Mouse (Mus musculus): ENCODE measurements around the gene Btbd1. TPM values are rescaled to one million over a fixed set of nuclear protein-coding genes. Genes with fewer than 3 reads are reported as not detected.
A peak's percentile ranks its signal among the peaks of the same experiment; 100 is the strongest.

The Btbd1 gene
- total and polyA plus RNA-seq, 3 experiments = 9.2 to 91.8 (median 74.6) TPM

GRCm38 (mm10) chr7:81763110-81763845 is 66.0 kb downstream of the Btbd1 start:
- peak overlapping the region; percentile 88 for H3K4me3 ChIP-seq (ENCODE audit: low read depth, low read length)
- DNase-seq (ENCODE audit: low spot score) = peak; percentile 16
- ATAC-seq (ENCODE audit: extremely low read depth, insufficient number of reproducible peaks, low FRiP score, poor library complexity, severe bottlenecking) = peak; percentile 36; the same call in 1 of the 2 replicates
- no peaks in the 10 kb centered on the region for H3K27me3 ChIP-seq (ENCODE audit: insufficient read depth, low read length)
- peaks cover 11% of the 10 kb centered on the region for H3K36me3 ChIP-seq (replicated peaks)
- peaks cover 31% of the 10 kb centered on the region for H3K4me1 ChIP-seq (ENCODE audit: insufficient read depth, low read depth, low read length)
- no peaks in the 10 kb centered on the region for H3K9me3 ChIP-seq (replicated peaks)
- TF ChIP-seq TAL1 (conservative IDR thresholded peaks at IDR 0.05; ENCODE audit: low read depth, low read length) (no peak), GATA2 (IDR thresholded peaks at IDR 0.05; ENCODE audit: borderline replicate concordance, low read depth, low read length) (no peak), CTCF (IDR thresholded peaks at IDR 0.05; ENCODE audit: low read depth, low read length) (no peak)

GRCm38 (mm10) chr7:81762180-81763109 is 66.8 kb downstream of the Btbd1 start, which contains the start of gene Ramac:
Gene Ramac (plus strand): TSS chr7:81762925.
- Histone ChIP-seq H3K9me3 (replicated peaks) (no peaks in the 10 kb centered on the region), H3K27me3 (ENCODE audit: insufficient read depth, low read length) (no peaks in the 10 kb centered on the region), H3K4me1 (ENCODE audit: insufficient read depth, low read depth, low read length) (peaks cover 31% of the 10 kb centered on the region), H3K36me3 (replicated peaks) (peaks cover 5% of the 10 kb centered on the region), H3K4me3 (ENCODE audit: low read depth, low read length) (peak within 1 kb of the TSS; percentile 88)
- DNase-seq (ENCODE audit: low spot score) (peak; percentile 82), ATAC-seq (ENCODE audit: extremely low read depth, insufficient number of reproducible peaks, low FRiP score, poor library complexity, severe bottlenecking) (peak; percentile 92)
- no peak for TF ChIP-seq POLR2AphosphoS5 (IDR thresholded peaks at IDR 0.05; ENCODE audit: insufficient replicate concordance, low read depth, low read length)
- no peak for TF ChIP-seq CTCF (IDR thresholded peaks at IDR 0.05; ENCODE audit: low read depth, low read length)
- no peak for TF ChIP-seq TAL1 (conservative IDR thresholded peaks at IDR 0.05; ENCODE audit: low read depth, low read length)
- no peak for TF ChIP-seq GATA1 (IDR thresholded peaks at IDR 0.05; ENCODE audit: borderline replicate concordance, low read length)
- no peak for TF ChIP-seq GATA2 (IDR thresholded peaks at IDR 0.05; ENCODE audit: borderline replicate concordance, low read depth, low read length)

GRCm38 (mm10) chr7:81747956-81748355 is 81.3 kb downstream of the Btbd1 start:
- Histone ChIP-seq H3K27me3 (ENCODE audit: insufficient read depth, low read length) (peaks cover 4% of the 10 kb centered on the region; the same call in 1 of the 2 replicates), H3K36me3 (replicated peaks) (no peaks in the 10 kb centered on the region), H3K4me1 (ENCODE audit: insufficient read depth, low read depth, low read length) (peaks cover 12% of the 10 kb centered on the region), H3K4me3 (ENCODE audit: low read depth, low read length) (no peak overlapping the region), H3K9me3 (replicated peaks) (peaks cover 3% of the 10 kb centered on the region)
- ATAC-seq (ENCODE audit: extremely low read depth, insufficient number of reproducible peaks, low FRiP score, poor library complexity, severe bottlenecking) = no peak
- TF ChIP-seq POLR2AphosphoS5 (IDR thresholded peaks at IDR 0.05; ENCODE audit: insufficient replicate concordance, low read depth, low read length) (no peak), TAL1 (conservative IDR thresholded peaks at IDR 0.05; ENCODE audit: low read depth, low read length) (no peak), GATA1 (IDR thresholded peaks at IDR 0.05; ENCODE audit: borderline replicate concordance, low read length) (no peak), GATA2 (IDR thresholded peaks at IDR 0.05; ENCODE audit: borderline replicate concordance, low read depth, low read length) (no peak), CTCF (IDR thresholded peaks at IDR 0.05; ENCODE audit: low read depth, low read length) (no peak)
- no peak for DNase-seq (ENCODE audit: low spot score)

GRCm38 (mm10) chr7:81744145-81744544 is 85.1 kb downstream of the Btbd1 start:
- peaks cover 9% of the 10 kb centered on the region for H3K9me3 ChIP-seq (replicated peaks)
- no peak overlapping the region for H3K4me3 ChIP-seq (ENCODE audit: low read depth, low read length)
- ATAC-seq (ENCODE audit: extremely low read depth, insufficient number of reproducible peaks, low FRiP score, poor library complexity, severe bottlenecking) (peak; percentile 45), DNase-seq (ENCODE audit: low spot score) (peak; percentile 12)
- no peaks in the 10 kb centered on the region for H3K27me3 ChIP-seq (ENCODE audit: insufficient read depth, low read length)
- H3K4me1 ChIP-seq (ENCODE audit: insufficient read depth, low read depth, low read length) = peaks cover 31% of the 10 kb centered on the region
- no peaks in the 10 kb centered on the region for H3K36me3 ChIP-seq (replicated peaks)
- TF ChIP-seq POLR2AphosphoS5 (IDR thresholded peaks at IDR 0.05; ENCODE audit: insufficient replicate concordance, low read depth, low read length) = no peak
- TF ChIP-seq GATA2 (IDR thresholded peaks at IDR 0.05; ENCODE audit: borderline replicate concordance, low read depth, low read length) = no peak
- no peak for TF ChIP-seq TAL1 (conservative IDR thresholded peaks at IDR 0.05; ENCODE audit: low read depth, low read length)
- TF ChIP-seq GATA1 (IDR thresholded peaks at IDR 0.05; ENCODE audit: borderline replicate concordance, low read length) = no peak
- no peak for TF ChIP-seq CTCF (IDR thresholded peaks at IDR 0.05; ENCODE audit: low read depth, low read length)

Other genes with a start within 250 kb of the Btbd1 start
- 24.6 and 35.9 TPM in 2 replicates for gene Homer2, start 121.9 kb downstream of the Btbd1 start, total RNA-seq (2014; fragmentation: Nextera tagmentation)
- gene Homer2, start 121.9 kb downstream of the Btbd1 start, total RNA-seq (2017) = 32.5 and 45.9 TPM in 2 replicates
- gene Homer2, start 121.9 kb downstream of the Btbd1 start, polyA plus RNA-seq (2012) = 37.3 and 50.6 TPM in 2 replicates
- 41.5 and 47.5 TPM in 2 replicates for gene Ramac, start 66.5 kb downstream of the Btbd1 start, total RNA-seq (2014; fragmentation: Nextera tagmentation)
- 99.7 and 111 TPM in 2 replicates for gene Ramac, start 66.5 kb downstream of the Btbd1 start, total RNA-seq (2017)
- 19.8 and 29.4 TPM in 2 replicates for gene Ramac, start 66.5 kb downstream of the Btbd1 start, polyA plus RNA-seq (2012)
- gene 3110040N11Rik, start 40.0 kb downstream of the Btbd1 start, total RNA-seq (2014; fragmentation: Nextera tagmentation) = 27.5 and 37.4 TPM in 2 replicates
- 61.7 and 71.2 TPM in 2 replicates for gene 3110040N11Rik, start 40.0 kb downstream of the Btbd1 start, total RNA-seq (2017)
- gene 3110040N11Rik, start 40.0 kb downstream of the Btbd1 start, polyA plus RNA-seq (2012) = 20.8 and 23.6 TPM in 2 replicates
- gene Gm10160, start 26.4 kb upstream of the Btbd1 start, total RNA-seq (2014; fragmentation: Nextera tagmentation) = not detected in 2 replicates
- gene Gm10160, start 26.4 kb upstream of the Btbd1 start, total RNA-seq (2017) = not detected in 2 replicates
- gene Gm10160, start 26.4 kb upstream of the Btbd1 start, polyA plus RNA-seq (2012) = not detected in 2 replicates
- not detected in 2 replicates for gene Tm6sf1, start 29.6 kb upstream of the Btbd1 start, total RNA-seq (2014; fragmentation: Nextera tagmentation)
- 0.11 and 0.23 TPM in 2 replicates for gene Tm6sf1, start 29.6 kb upstream of the Btbd1 start, total RNA-seq (2017)
- gene Tm6sf1, start 29.6 kb upstream of the Btbd1 start, polyA plus RNA-seq (2012) = not detected in 2 replicates
- gene Hdgfl3, start 105.0 kb upstream of the Btbd1 start, total RNA-seq (2014; fragmentation: Nextera tagmentation) = not detected in 2 replicates
- 0.12 and 0.16 TPM in 2 replicates for gene Hdgfl3, start 105.0 kb upstream of the Btbd1 start, total RNA-seq (2017)
- not detected in 2 replicates for gene Hdgfl3, start 105.0 kb upstream of the Btbd1 start, polyA plus RNA-seq (2012)
- gene Bnc1, start 162.9 kb upstream of the Btbd1 start, total RNA-seq (2014; fragmentation: Nextera tagmentation) = not detected in 2 replicates
- 0.11 TPM in 1 of 2 replicates, not detected in the other for gene Bnc1, start 162.9 kb upstream of the Btbd1 start, total RNA-seq (2017)
- not detected in 2 replicates for gene Bnc1, start 162.9 kb upstream of the Btbd1 start, polyA plus RNA-seq (2012)